Mouse (Mus musculus) hindbrain, embryonic 15.5 days (tissue): ENCODE measurements at regions not wholly inside any gene's neighbourhood (a gene's known extent, or its start where the extent isn't known, plus 50 kb on each side); places are given as distances from the start of the nearest gene placed in this dataset.

ENCODE experiments used
- ATAC-seq: fragments of 200-750 bp; cut with Nextera tagmentation; 2 replicates; pipeline ENCODE4 v1.8.0; 2017; ENCODE audit warnings: low read depth, moderate number of reproducible peaks, moderate TSS enrichment; ENCODE audit not compliant: low FRiP score
- H3K27ac ChIP-seq: fragments of 300-500 bp; sonication (generic); replicated peaks from 2 replicates; pipeline ENCODE4 v1.5.1; 2015; ENCODE audit warnings: mild to moderate bottlenecking, inconsistent platforms
- H3K27me3 ChIP-seq: fragments of 300-500 bp; sonication (generic); 2 replicates; pipeline ENCODE4 v1.6.1; 2015; ENCODE audit warnings: control low read depth, inconsistent platforms
- H3K36me3 ChIP-seq: fragments of 300-500 bp; sonication (generic); 2 replicates; pipeline ENCODE4 v1.6.1; 2015; ENCODE audit warnings: control low read depth, inconsistent platforms
- H3K4me1 ChIP-seq: fragments of 300-500 bp; sonication (generic); replicated peaks from 2 replicates; pipeline ENCODE4 v1.6.1; 2015; ENCODE audit warnings: control low read depth, inconsistent platforms
- H3K4me2 ChIP-seq: fragments of 300-500 bp; sonication (generic); 2 replicates; pipeline ENCODE4 v1.6.1; 2015; ENCODE audit warnings: moderate library complexity, mild to moderate bottlenecking, inconsistent platforms
- H3K4me3 ChIP-seq: fragments of 300-500 bp; sonication (generic); 2 replicates; pipeline ENCODE4 v1.5.1; 2015; ENCODE audit warnings: mild to moderate bottlenecking, inconsistent platforms
- H3K9ac ChIP-seq: fragments of 300-500 bp; sonication (generic); 2 replicates; pipeline ENCODE4 v1.6.1; 2015; ENCODE audit warnings: inconsistent platforms
- H3K9me3 ChIP-seq: fragments of 300-500 bp; sonication (generic); 2 replicates; pipeline ENCODE4 v1.6.1; 2016; ENCODE audit warnings: control low read depth, inconsistent platforms
- WGBS: fragments of 180-500 bp; shearing (Covaris S2); methylation state at CpG from one replicate; pipeline ENCODE4 v1.1.7; 2015; 5-methylcytosine and 5-hydroxymethylcytosine counted together

- no peaks in the 10 kb centered on the region for H3K4me1 ChIP-seq
- H3K4me3 ChIP-seq = no peak overlapping the region
- H3K9ac ChIP-seq = no peak overlapping the region
- no peak overlapping the region for H3K4me2 ChIP-seq
- H3K27ac ChIP-seq = no peak overlapping the region
- no peaks in the 10 kb centered on the region for H3K36me3 ChIP-seq
- no peaks in the 10 kb centered on the region for H3K9me3 ChIP-seq
- WGBS = 92% methylated on average over 3 of the region's 3 CpGs
- no peaks in the 10 kb centered on the region for H3K27me3 ChIP-seq
- ATAC-seq = no peak
These were observed 305.8 kb downstream of the Fam49a start for GRCm38 (mm10) chr12:12567734-12568104.

DNA sequence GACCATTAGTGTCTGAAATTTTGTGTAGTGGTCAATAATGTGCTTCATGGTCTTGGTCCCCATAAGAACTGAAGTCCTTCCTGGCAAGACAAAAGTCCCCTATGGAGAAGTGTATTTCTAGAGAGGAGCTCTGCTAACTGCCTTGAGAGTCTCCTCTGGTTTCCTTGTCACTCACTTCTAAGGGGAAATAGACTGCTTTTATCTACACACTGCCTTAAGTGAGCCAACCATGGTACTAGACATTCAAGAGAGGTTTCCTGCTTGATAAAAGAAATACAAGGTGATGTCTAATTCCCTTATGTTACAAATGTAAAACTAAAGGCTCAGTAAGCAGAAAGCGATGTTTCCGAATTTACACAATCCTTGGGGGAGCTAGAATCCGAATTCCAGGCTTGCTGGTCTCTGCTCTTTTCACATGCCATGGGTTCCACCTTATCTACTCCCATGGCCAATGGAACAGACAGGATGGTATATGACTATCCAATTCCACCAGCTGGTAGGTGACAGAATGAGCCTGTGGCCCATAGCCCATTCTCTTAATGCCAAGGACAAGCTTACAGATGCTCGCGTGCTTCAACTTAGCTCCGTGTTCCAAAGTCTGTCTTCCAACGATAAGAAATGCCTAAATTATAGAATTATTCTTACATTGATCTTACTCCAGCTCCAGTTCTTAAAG, 305.3 kb downstream of the Fam49a start:
- 96% methylated on average over 7 of the region's 7 CpGs for WGBS
- ATAC-seq = no peak

DNA sequence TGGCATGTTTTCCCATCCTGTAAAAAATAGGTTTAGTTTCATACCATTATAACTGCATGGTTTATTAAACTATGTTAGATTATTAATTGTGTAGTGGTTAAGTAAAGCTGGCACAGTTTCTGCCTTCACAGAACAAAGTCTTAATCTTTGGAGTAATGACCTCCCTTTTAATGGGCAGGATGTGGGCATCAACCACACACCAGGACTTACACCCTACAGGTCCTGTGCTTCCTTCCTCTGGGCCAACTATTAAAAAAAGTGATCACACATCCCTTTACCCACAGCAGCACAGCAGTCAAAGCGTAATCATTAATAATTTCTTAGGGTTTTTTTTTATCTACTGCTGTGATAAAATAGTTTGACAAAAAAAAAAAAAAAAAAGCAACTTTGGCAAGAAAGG, 300.3 kb downstream of the Fam49a start:
- H3K36me3 ChIP-seq = no peaks in the 10 kb centered on the region
- H3K9me3 ChIP-seq = no peaks in the 10 kb centered on the region
- no peaks in the 10 kb centered on the region for H3K27me3 ChIP-seq
- H3K4me3 ChIP-seq = no peak overlapping the region
- no peaks in the 10 kb centered on the region for H3K4me1 ChIP-seq
- H3K27ac ChIP-seq = no peak overlapping the region
- H3K4me2 ChIP-seq = no peak overlapping the region
- no peak for ATAC-seq
- 89% methylated on average over 1 of the region's 1 CpGs for WGBS
- H3K9ac ChIP-seq = no peak overlapping the region

More for the DNA sequence above, 305.3 kb downstream of the Fam49a start:
- Histone ChIP-seq H3K9ac (no peak overlapping the region), H3K4me2 (no peak overlapping the region), H3K9me3 (no peaks in the 10 kb centered on the region), H3K4me1 (no peaks in the 10 kb centered on the region), H3K27me3 (no peaks in the 10 kb centered on the region), H3K4me3 (no peak overlapping the region), H3K36me3 (no peaks in the 10 kb centered on the region), H3K27ac (no peak overlapping the region)

DNA sequence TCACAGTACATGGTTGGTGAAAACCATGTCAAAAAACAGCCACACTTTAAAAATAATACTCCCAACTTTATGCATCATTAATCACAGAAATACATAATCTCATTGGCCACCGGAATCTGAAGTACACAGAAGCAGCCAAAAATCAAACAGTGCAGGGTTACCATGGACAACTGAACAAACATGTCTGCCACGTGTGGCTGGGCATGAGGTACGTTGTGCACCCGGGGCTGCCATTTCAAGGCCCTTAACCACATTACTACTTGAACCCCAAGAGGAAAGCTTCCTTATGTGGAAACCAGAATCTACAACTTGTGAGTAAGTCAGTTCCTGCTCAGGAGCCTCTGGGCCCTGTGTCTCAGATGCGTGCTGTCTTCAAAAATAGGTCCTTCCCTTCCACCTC, 289.9 kb downstream of the Fam49a start:
- ATAC-seq = no peak
- H3K9me3 ChIP-seq = no peaks in the 10 kb centered on the region
- H3K27ac ChIP-seq = no peak overlapping the region
- H3K9ac ChIP-seq = no peak overlapping the region
- H3K4me1 ChIP-seq = no peaks in the 10 kb centered on the region
- H3K36me3 ChIP-seq = no peaks in the 10 kb centered on the region
- H3K4me3 ChIP-seq = no peak overlapping the region
- H3K4me2 ChIP-seq = no peak overlapping the region
- WGBS = 77% methylated on average over 5 of the region's 5 CpGs
- no peaks in the 10 kb centered on the region for H3K27me3 ChIP-seq

- no peak for ATAC-seq
- H3K27me3 ChIP-seq = no peaks in the 10 kb centered on the region
- no peaks in the 10 kb centered on the region for H3K9me3 ChIP-seq
- no peaks in the 10 kb centered on the region for H3K36me3 ChIP-seq
- H3K4me1 ChIP-seq = no peaks in the 10 kb centered on the region
- no peak overlapping the region for H3K4me2 ChIP-seq
- no peak overlapping the region for H3K4me3 ChIP-seq
- H3K9ac ChIP-seq = no peak overlapping the region
- no peak overlapping the region for H3K27ac ChIP-seq
- 94% methylated on average over 3 of the region's 3 CpGs for WGBS
These were observed 287.7 kb downstream of the Fam49a start for GRCm38 (mm10) chr12:12549649-12550048.

GRCm38 (mm10) chr12:12548688-12549087, 286.7 kb downstream of the Fam49a start:
- H3K9ac ChIP-seq = no peak overlapping the region
- ATAC-seq = no peak
- H3K4me3 ChIP-seq = no peak overlapping the region
- no peak overlapping the region for H3K4me2 ChIP-seq
- H3K36me3 ChIP-seq = no peaks in the 10 kb centered on the region
- no peaks in the 10 kb centered on the region for H3K4me1 ChIP-seq
- H3K27me3 ChIP-seq = no peaks in the 10 kb centered on the region
- WGBS = 70% methylated on average over 2 of the region's 2 CpGs
- no peaks in the 10 kb centered on the region for H3K9me3 ChIP-seq
- no peak overlapping the region for H3K27ac ChIP-seq

DNA sequence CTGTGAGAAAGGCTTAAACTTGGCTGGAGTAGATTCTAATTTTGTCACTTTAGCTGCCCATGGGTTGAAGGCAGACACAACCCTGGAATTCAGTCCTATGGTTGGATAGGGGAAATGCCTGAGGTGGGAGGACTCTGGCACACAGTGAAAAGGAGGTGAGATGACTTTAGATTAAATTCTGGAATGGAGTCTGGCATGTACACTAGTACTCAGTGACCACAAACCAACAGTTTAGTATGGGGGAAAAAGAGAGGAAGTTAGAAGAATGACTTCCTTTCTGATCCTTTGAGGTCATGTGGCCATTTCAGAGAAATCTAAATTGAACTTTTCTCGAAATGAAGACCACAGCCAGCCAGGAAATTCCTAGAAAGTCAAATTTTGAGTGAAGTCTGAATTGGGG, 285.5 kb downstream of the Fam49a start:
- Histone ChIP-seq H3K9ac (no peak overlapping the region), H3K27me3 (no peaks in the 10 kb centered on the region), H3K36me3 (no peaks in the 10 kb centered on the region), H3K4me2 (no peak overlapping the region), H3K9me3 (no peaks in the 10 kb centered on the region), H3K27ac (no peak overlapping the region), H3K4me1 (no peaks in the 10 kb centered on the region), H3K4me3 (no peak overlapping the region)
- WGBS = 91% methylated on average over 1 of the region's 1 CpGs
- ATAC-seq = no peak

- Histone ChIP-seq H3K36me3 (no peaks in the 10 kb centered on the region), H3K27ac (no peak overlapping the region), H3K4me3 (no peak overlapping the region), H3K4me1 (no peaks in the 10 kb centered on the region), H3K9ac (no peak overlapping the region), H3K4me2 (no peak overlapping the region), H3K27me3 (no peaks in the 10 kb centered on the region), H3K9me3 (no peaks in the 10 kb centered on the region)
- WGBS = 93% methylated on average over 5 of the region's 5 CpGs
- no peak for ATAC-seq
These were observed 284.6 kb downstream of the Fam49a start for GRCm38 (mm10) chr12:12546372-12547031.

DNA sequence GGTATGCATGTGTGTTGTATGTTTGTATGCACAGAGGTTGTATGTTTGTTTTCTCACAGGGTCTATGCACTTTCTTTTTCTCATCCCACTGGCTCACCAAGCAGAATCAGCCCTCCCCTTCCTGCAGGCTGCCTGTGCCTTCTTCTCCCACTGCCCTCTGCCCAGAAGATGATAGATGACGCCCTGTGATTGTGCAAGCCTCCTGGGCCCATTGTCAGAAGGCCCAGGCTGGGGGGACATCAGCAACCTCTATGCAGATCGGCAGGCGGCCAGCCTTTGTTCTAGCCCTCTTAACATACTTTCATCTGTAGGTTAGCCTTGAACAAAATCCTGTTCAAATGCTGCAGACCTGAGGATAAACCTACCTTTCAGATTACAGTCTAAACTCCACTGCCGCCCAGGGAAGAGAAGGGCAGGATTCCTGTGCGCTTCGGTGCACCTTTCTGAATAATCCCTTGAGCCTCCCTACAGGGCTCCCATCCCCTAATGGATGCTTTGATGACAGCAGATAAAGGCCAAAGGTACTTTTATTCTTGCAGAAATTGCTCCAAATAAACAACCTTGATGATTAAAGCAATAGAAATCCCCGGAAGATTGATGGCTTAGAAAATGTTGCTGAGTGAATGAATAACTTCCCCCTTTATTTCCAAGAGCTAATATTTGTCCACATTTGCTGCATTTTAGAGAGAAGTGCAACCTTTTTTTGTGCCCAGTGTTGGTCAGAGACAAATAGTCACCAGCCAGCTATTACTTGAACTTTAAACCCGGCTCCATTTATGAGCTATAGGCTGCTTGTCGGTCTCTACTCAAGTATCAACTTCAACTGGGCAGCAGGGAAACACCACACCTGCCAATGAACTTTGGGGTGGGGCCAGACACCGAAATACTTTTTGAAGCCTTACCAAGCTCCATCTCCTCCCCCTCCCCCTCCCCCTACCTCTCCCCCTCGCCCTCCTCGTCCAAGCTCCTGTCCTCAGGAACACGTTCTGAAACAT, 279.4 kb downstream of the Fam49a start:
- Histone ChIP-seq H3K27ac (no peak overlapping the region), H3K9ac (no peak overlapping the region), H3K27me3 (no peaks in the 10 kb centered on the region), H3K36me3 (no peaks in the 10 kb centered on the region), H3K4me1 (0 out of 2 replicates have a peak, but pooled peaks cover 2% of the 10 kb centered on the region), H3K9me3 (no peaks in the 10 kb centered on the region), H3K4me2 (no peak overlapping the region), H3K4me3 (no peak overlapping the region)
- 39% methylated on average over 13 of the region's 13 CpGs for WGBS
- no peak for ATAC-seq

- Histone ChIP-seq H3K36me3 (no peaks in the 10 kb centered on the region), H3K4me3 (no peak overlapping the region), H3K9ac (no peak overlapping the region), H3K4me2 (no peak overlapping the region), H3K27me3 (no peaks in the 10 kb centered on the region), H3K27ac (no peak overlapping the region), H3K4me1 (0 out of 2 replicates have a peak, but pooled peaks cover 2% of the 10 kb centered on the region), H3K9me3 (no peaks in the 10 kb centered on the region)
- no peak for ATAC-seq
- 90% methylated on average over 3 of the region's 3 CpGs for WGBS
These were observed 277.4 kb downstream of the Fam49a start for GRCm38 (mm10) chr12:12539291-12539690.

DNA sequence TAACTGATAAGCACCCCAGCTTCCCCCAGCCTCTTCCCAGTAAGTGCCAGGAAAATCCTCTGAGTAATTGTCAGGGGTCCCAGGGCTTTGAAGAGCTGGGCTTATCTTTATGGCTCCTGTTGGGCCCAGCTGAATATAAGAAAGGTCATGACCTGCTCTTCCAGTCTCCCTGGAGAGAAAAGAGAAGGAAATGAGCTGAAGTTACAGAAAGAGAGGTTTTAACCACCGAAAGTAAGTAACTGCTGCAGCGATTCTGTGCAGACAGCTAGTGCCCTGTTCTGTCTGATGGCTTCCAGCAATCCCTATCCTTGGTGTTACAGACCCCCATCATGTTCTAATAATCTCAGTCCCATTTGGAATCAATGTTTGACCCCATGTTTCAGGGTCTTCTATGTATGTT, 272.8 kb downstream of the Fam49a start:
- ATAC-seq = no peak
- Histone ChIP-seq H3K4me2 (no peak overlapping the region), H3K36me3 (no peaks in the 10 kb centered on the region), H3K27me3 (no peaks in the 10 kb centered on the region), H3K4me1 (no peaks in the 10 kb centered on the region), H3K9ac (no peak overlapping the region), H3K4me3 (no peak overlapping the region), H3K9me3 (no peaks in the 10 kb centered on the region), H3K27ac (no peak overlapping the region)
- 36% methylated on average over 2 of the region's 2 CpGs for WGBS

- Histone ChIP-seq H3K4me2 (no peak overlapping the region), H3K9ac (no peak overlapping the region), H3K27ac (no peak overlapping the region), H3K27me3 (no peaks in the 10 kb centered on the region), H3K36me3 (no peaks in the 10 kb centered on the region), H3K9me3 (no peaks in the 10 kb centered on the region), H3K4me1 (no peaks in the 10 kb centered on the region; the same call in 1 of the 2 replicates), H3K4me3 (no peak overlapping the region)
- 86% methylated on average over 6 of the region's 6 CpGs for WGBS
- ATAC-seq = no peak
These were observed 268.9 kb downstream of the Fam49a start for GRCm38 (mm10) chr12:12530796-12531195.
